Mouse (Mus musculus): ENCODE measurements around the gene Mtus2.
"Not testable (repeated sequence)": the region's sequence is repeated elsewhere in the genome, so short reads cannot be mapped to it uniquely, and the experiment has no call there.

The Mtus2 gene

GRCm38 (mm10) chr5:148108314-148108713 is 151.2 kb downstream of the Mtus2 start:
- DNase-seq (ENCODE audit: low spot score in 2 of 2): no peak

GRCm38 (mm10) chr5:148115207-148115817 is 158.2 kb downstream of the Mtus2 start:
- DNase-seq (ENCODE audit: low spot score in 2 of 2): no peak

- DNase-seq (ENCODE audit: low spot score in 2 of 2): no peak
Observed at GRCm38 (mm10) chr5:148124354-148124753, 167.2 kb downstream of the Mtus2 start.

- no peak for DNase-seq (ENCODE audit: low spot score in 2 of 2)
Observed at GRCm38 (mm10) chr5:148130691-148131457, 173.8 kb downstream of the Mtus2 start.

GRCm38 (mm10) chr5:148131458-148132131 is 174.5 kb downstream of the Mtus2 start:
- DNase-seq (ENCODE audit: low spot score in 2 of 2): no peak

GRCm38 (mm10) chr5:148133448-148134060 is 176.4 kb downstream of the Mtus2 start:
- no peak for DNase-seq (ENCODE audit: low spot score in 2 of 2)

GRCm38 (mm10) chr5:148141662-148142061 is 184.5 kb downstream of the Mtus2 start:
- no peak for DNase-seq (ENCODE audit: low spot score in 2 of 2)

GRCm38 (mm10) chr5:148146200-148146823 is 189.2 kb downstream of the Mtus2 start:
- DNase-seq (ENCODE audit: low spot score in 2 of 2): no peak

- DNase-seq (ENCODE audit: low spot score in 2 of 2): no peak
Observed at GRCm38 (mm10) chr5:148151894-148152599, 194.9 kb downstream of the Mtus2 start.

- DNase-seq (ENCODE audit: low spot score in 2 of 2): no peak
Observed at GRCm38 (mm10) chr5:148152600-148153402, 195.7 kb downstream of the Mtus2 start.

- no peak for DNase-seq (ENCODE audit: low spot score in 2 of 2)
Observed at GRCm38 (mm10) chr5:148153403-148153713, 196.2 kb downstream of the Mtus2 start.

GRCm38 (mm10) chr5:148154727-148155126 is 197.6 kb downstream of the Mtus2 start:
- no peak for DNase-seq (ENCODE audit: low spot score in 2 of 2)

- no peak for DNase-seq (ENCODE audit: low spot score in 2 of 2)
Observed at GRCm38 (mm10) chr5:148159328-148159727, 202.2 kb downstream of the Mtus2 start.

- DNase-seq (ENCODE audit: low spot score in 2 of 2): no peak
Observed at GRCm38 (mm10) chr5:148160529-148161154, 203.5 kb downstream of the Mtus2 start.

- DNase-seq (ENCODE audit: low spot score in 2 of 2): no peak
Observed at GRCm38 (mm10) chr5:148165111-148165510, 208.0 kb downstream of the Mtus2 start.

GRCm38 (mm10) chr5:148175091-148175490 is 218.0 kb downstream of the Mtus2 start:
- DNase-seq (ENCODE audit: low spot score in 2 of 2): no peak

GRCm38 (mm10) chr5:148175742-148176426 is 218.8 kb downstream of the Mtus2 start:
- DNase-seq (ENCODE audit: low spot score in 2 of 2): no peak

GRCm38 (mm10) chr5:148176539-148176938 is 219.4 kb downstream of the Mtus2 start:
- DNase-seq (ENCODE audit: low spot score in 2 of 2): not testable (repeated sequence)

GRCm38 (mm10) chr5:148179231-148179630 is 222.1 kb downstream of the Mtus2 start:
- no peak for DNase-seq (ENCODE audit: low spot score in 2 of 2)

Measured in natural killer cell, adult 2 months (primary cell).